Mouse (Mus musculus) heart, embryonic 10.5 days (tissue): ENCODE measurements at regions not wholly inside any gene's neighbourhood (a gene's known extent, or its start where the extent isn't known, plus 50 kb on each side); places are given as distances from the start of the nearest gene placed in this dataset.

ENCODE experiments used
- DNase-seq: peaks from one replicate; pipeline ENCODE4 v3.0.0-alpha.2; 2017; ENCODE audit warnings: low spot score
- H3K27ac ChIP-seq: fragments of 300-500 bp; sonication (generic); 2 replicates; pipeline ENCODE4 v1.5.1; 2016; ENCODE audit warnings: mild to moderate bottlenecking
- H3K27me3 ChIP-seq: fragments of 300-500 bp; sonication (generic); 2 replicates; pipeline ENCODE4 v1.6.1; 2016; ENCODE audit warnings: mild to moderate bottlenecking; ENCODE audit not compliant: poor library complexity, insufficient read depth, severe bottlenecking
- H3K36me3 ChIP-seq: fragments of 300-500 bp; sonication (generic); 2 replicates; pipeline ENCODE4 v1.6.1; 2016; ENCODE audit warnings: mild to moderate bottlenecking, moderate library complexity
- H3K4me1 ChIP-seq: fragments of 300-500 bp; sonication (generic); 2 replicates; pipeline ENCODE4 v1.6.1; 2016; ENCODE audit warnings: mild to moderate bottlenecking
- H3K4me3 ChIP-seq: fragments of 300-500 bp; sonication (generic); 2 replicates; pipeline ENCODE4 v1.5.1; 2016; ENCODE audit warnings: mild to moderate bottlenecking, moderate library complexity
- H3K9me3 ChIP-seq: fragments of 300-500 bp; sonication (generic); 2 replicates; pipeline ENCODE4 v1.6.1; 2016; ENCODE audit warnings: mild to moderate bottlenecking, moderate library complexity
- WGBS: fragments of 180-500 bp; shearing (Covaris S2); methylation state at CpG from one replicate; pipeline ENCODE4 v1.1.7; 2016; 5-methylcytosine and 5-hydroxymethylcytosine counted together

DNA sequence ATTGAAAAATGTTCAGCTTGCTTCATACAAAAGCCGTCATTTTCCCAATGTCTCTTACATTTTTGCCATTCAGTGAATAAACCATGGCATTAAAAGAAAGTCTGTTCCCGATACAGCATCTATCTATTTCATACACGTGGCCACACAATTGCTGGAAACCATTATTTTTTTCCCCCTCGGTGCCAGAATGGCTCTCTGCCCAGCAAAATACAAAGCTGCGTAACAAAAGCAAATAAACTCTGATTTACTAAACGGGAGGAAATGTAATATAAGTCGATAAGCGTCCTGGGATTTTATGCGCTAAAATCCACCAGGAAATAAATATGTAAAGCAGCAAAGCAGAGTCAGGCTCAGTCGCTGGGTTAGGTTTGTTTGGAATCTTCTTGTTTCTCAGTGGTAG, 59.6 kb upstream of the 4930583I09Rik start:
- H3K27ac ChIP-seq = no peak overlapping the region
- no peaks in the 10 kb centered on the region for H3K9me3 ChIP-seq
- no peaks in the 10 kb centered on the region for H3K4me1 ChIP-seq
- H3K4me3 ChIP-seq = no peak overlapping the region
- WGBS = 86% methylated on average over 10 of the region's 10 CpGs
- no peaks in the 10 kb centered on the region for H3K36me3 ChIP-seq
- H3K27me3 ChIP-seq = no peaks in the 10 kb centered on the region
- DNase-seq = no peak

DNA sequence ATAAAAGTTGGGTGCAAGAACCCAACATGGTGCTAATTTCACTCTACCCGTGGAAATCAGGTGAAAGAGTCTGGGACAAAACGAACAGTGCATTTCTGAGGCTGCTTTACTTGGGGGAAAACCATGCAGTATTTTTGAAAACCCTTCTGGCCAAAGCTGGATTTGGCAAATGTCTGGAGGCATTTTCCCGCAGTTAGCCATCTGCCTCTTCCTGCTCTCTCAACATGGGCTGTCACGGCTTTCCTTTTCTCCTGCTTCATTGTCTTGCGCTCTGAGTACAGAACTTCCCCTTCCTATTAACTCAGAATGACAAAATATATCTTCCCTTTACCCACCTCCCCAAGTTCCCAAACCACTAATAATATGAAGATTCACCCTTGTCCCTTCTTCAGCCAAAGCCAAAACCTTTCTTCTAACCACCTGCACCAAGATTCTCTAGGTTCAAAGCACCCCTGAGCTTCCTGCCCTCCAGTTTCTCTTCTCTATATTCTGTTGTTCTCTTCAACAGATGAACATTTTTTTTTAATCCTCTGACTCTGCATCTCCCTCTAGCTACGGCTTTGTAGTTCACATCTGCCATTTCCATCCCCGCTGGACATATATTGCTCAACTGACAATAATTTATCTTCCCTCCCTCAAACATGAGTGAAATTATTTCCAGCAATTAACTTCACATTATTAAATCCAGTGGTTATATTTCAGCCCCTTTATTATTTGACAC, 57.5 kb upstream of the 4930583I09Rik start:
- no peak overlapping the region for H3K4me3 ChIP-seq
- 81% methylated on average over 7 of the region's 7 CpGs for WGBS
- H3K4me1 ChIP-seq = no peaks in the 10 kb centered on the region
- no peaks in the 10 kb centered on the region for H3K36me3 ChIP-seq
- H3K27ac ChIP-seq = no peak overlapping the region
- no peaks in the 10 kb centered on the region for H3K27me3 ChIP-seq
- no peak for DNase-seq
- no peaks in the 10 kb centered on the region for H3K9me3 ChIP-seq
